Mouse (Mus musculus) sigmoid colon, adult 10 weeks (tissue): Measurements from ENCODE around the gene Tceal5. TPM values are rescaled to one million over a fixed set of nuclear protein-coding genes. Genes with fewer than 3 reads are reported as not detected.

Source experiments
- polyA plus RNA-seq: library from polyadenylated mRNA; stranded (reverse); fragments of 350-450 nt; fragmentation: Illumina TruSeq; extraction: RNeasy Lipid Tissue Mini Kit (QIAGEN cat#74804); gene quantifications from one replicate; pipeline ENCODE4 v1.2.3, GENCODE M21; 2014; ENCODE audit warnings: low read depth, low replicate concordance

Tceal5 gene
- polyA plus RNA-seq: 3.4 TPM

DNA sequence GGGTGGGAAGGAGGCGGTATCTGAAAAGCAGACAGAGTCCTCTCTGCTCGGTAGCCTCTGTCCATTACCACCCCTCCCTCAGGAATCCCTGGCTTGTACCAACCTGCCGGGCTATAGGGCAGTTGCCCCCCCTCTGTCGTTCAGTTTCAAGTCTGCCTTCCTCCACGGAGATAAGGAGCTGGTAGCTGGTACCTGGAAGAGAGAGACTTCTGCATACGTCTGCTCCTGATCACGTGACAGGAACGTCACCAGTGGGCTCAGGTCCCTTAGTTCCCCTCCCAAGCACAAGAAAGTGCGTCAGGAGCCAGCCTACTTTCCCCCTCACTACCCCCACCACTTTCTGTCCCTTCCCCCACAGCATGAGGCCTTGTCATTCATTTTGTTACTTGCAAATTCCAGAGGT, at the start of gene Tceal5:
TSS of gene Tceal5 (minus strand) at position 213 of the 403 bp plus-strand sequence.

DNA sequence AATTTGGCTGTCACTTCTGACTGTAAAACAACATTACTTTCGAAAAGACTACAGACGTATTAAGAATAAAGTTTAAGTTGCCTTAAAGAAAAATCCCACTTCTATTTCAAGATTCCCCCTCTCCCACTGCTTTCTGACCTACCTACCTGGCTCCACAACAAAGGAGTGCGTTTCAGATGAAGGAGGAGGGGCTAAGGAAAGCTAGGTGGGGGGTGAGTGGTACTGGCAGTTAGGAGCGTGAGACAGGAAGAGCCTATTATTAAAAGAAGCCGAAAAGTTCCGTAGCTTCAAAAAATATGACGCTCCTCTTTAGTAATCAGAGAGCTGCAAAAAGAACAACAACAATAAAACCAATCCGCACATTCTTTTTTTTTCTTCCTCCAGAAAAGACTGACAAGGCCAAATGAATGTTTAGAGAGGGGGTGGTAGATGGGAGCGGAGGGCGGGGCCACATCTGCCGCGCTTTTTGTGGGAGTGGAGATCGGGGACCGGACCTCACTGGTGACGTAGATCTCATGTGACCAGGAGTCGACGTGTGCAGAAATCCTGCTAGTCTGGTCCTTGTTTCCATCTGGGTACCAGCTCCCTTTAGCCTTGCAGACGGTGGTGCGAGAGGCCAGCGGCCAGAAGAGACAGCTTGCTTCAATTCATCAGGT, 41.0 kb upstream of the Tceal5 start, which contains the start of gene Tceal9:
TSS of gene Tceal9 (plus strand) at position 506 of the 656 bp plus-strand sequence.

GRCm38 (mm10) chrX:136214729-136215677, 11.3 kb upstream of the Tceal5 start, which contains the start of the genes Tceal7 and Bex1:
Gene Tceal7, plus strand, starts transcription at chrX:136214779.
Gene Bex1, minus strand, starts transcription at chrX:136215513.

DNA sequence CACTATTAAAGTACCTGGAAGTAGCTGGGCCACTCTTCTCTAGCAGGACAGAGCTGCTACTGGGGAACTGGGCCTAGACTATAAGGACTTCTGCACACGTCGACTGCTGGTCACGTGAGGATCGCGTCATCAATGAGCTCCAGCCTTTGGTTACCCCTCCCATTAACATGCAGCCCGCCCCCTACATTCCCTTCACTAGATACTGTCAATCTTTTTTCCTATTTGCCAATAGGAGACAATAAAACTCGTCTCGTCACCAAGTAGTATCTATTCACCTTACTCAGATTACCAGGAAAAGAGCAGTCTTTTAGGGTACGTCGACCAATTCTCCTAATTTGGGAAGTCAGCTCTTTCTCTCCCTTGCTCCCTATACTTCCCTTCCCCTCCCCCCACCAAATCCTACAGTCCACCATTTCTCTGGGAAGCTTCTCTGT, 31.5 kb downstream of the Tceal5 start, which contains the start of gene Tceal8:
TSS of gene Tceal8 (minus strand) at position 225 of the 434 bp plus-strand sequence.

Other genes with a start within 250 kb of the Tceal5 start
- 8.3 TPM for gene Arxes2, start 210.1 kb downstream of the Tceal5 start, polyA plus RNA-seq
- 2.0 TPM for gene Arxes1, start 170.5 kb downstream of the Tceal5 start, polyA plus RNA-seq
- gene Bex2, start 135.6 kb downstream of the Tceal5 start, polyA plus RNA-seq: 5.6 TPM
- gene Nxf3, start 118.6 kb downstream of the Tceal5 start, polyA plus RNA-seq: not detected
- gene Bex4, start 64.9 kb downstream of the Tceal5 start, polyA plus RNA-seq: 10.7 TPM
- 113 TPM for gene Tceal8, start 31.5 kb downstream of the Tceal5 start, polyA plus RNA-seq
- not detected for gene Tceal7, start 10.9 kb upstream of the Tceal5 start, polyA plus RNA-seq
- gene Bex1, start 11.6 kb upstream of the Tceal5 start, polyA plus RNA-seq: 4.3 TPM
- gene Tceal9, start 41.2 kb upstream of the Tceal5 start, polyA plus RNA-seq: 462 TPM
- gene Bex3, start 66.4 kb upstream of the Tceal5 start, polyA plus RNA-seq: 12.7 TPM